Mouse (Mus musculus): ENCODE results near the gene 4930433I11Rik. TPM values are rescaled to one million over a fixed set of nuclear protein-coding genes. Genes with fewer than 3 reads are reported as not detected.
"Not testable (repeated sequence)": the region's sequence is repeated elsewhere in the genome, so short reads cannot be mapped to it uniquely, and the experiment has no call there.

Gene 4930433I11Rik
- polyA plus RNA-seq (2012; rRNA removed) (not detected in 2 replicates), polyA plus RNA-seq (2014; fragmentation: Nextera tagmentation; extraction: Ambion mirVana) (not detected in 2 replicates)

DNA sequence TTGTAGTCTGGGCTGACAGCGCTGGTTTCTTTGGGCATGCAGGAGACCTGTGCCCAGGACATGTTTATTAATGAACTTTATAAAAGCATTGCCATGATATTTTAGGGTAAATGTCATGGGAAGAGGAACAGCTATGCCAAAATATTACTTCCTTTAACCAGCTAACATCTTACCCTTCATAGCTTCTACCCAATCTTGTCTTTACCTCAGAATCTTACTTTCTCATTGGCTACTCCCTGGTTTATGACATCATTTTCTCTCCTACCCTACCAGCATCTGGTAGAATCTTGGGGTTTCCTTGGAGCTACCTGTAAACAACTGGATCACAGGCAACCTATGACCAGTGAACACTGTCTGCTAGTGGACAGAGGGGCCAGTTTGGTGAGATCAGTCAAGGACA is at the start of gene 4930433I11Rik:
Gene 4930433I11Rik (plus strand): TSS at position 301 of the 400 bp plus-strand sequence.
- WGBS (ENCODE audit: insufficient replicate concordance) = 63% methylated on average over 1 of the region's 1 CpGs
- DNase-seq (ENCODE audit: low read depth in 3 of 3, low spot score in 3 of 3) (no peak), ATAC-seq (ENCODE audit: insufficient read depth) (no peak)
- TF ChIP-seq EP300 (IDR thresholded peaks at IDR 0.05; ENCODE audit: low read depth) (no peak), CTCF (IDR thresholded peaks at IDR 0.05; ENCODE audit: low read depth) (no peak)
- Histone ChIP-seq H3K36me3 (replicated peaks; ENCODE audit: control insufficient read depth, insufficient read depth, low read depth) (no peaks in the 10 kb centered on the region), H3K9me3 (ENCODE audit: control insufficient read depth, low read length) (no peaks in the 10 kb centered on the region), H3K9ac (replicated peaks) (no peak within 1 kb of the TSS), H3K27ac (no peak within 1 kb of the TSS), H3K4me1 (replicated peaks; ENCODE audit: control insufficient read depth in 2 of 2, insufficient read depth in 2 of 2, low read length in 1 of 2) (no peaks in the 10 kb centered on the region), H3K4me2 (ENCODE audit: low read depth) (no peak within 1 kb of the TSS), H3K27me3 (ENCODE audit: control insufficient read depth, insufficient read depth, low read length) (no peaks in the 10 kb centered on the region), H3K4me3 (ENCODE audit: insufficient read depth in 1 of 2, low read depth in 2 of 2, low read length in 2 of 2) (no peak within 1 kb of the TSS)

DNA sequence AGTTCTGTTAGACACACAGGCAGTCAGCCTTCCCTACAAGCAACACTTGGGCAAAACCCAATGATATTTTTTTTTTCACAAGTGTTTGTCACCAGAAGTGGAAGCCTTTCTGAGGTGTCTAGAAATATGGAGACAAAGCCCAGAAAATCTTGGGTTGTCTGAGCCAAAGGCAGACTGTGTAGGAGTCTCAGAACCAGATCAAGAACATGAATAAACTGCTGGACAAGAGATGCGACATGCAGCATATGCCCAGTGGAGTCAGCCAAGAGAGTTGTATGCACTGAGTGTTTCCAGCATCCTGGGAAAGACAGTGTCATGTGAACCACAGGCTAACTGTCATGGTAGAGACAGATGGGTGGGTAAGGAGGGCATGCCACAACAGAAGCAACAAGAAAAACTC is 48.0 kb upstream of the 4930433I11Rik start:
- 56% methylated on average over 1 of the region's 1 CpGs for whole genome bisulfite sequencing (ENCODE audit: insufficient replicate concordance)
- H3K27ac ChIP-seq = no peak overlapping the region
- H3K4me2 ChIP-seq (ENCODE audit: low read depth) = no peak overlapping the region
- H3K36me3 ChIP-seq (replicated peaks; ENCODE audit: control insufficient read depth, insufficient read depth, low read depth) = no peaks in the 10 kb centered on the region
- DNase-seq (ENCODE audit: low read depth in 3 of 3, low spot score in 3 of 3) (no peak), ATAC-seq (ENCODE audit: insufficient read depth) (no peak)
- no peak for TF ChIP-seq EP300 (IDR thresholded peaks at IDR 0.05; ENCODE audit: low read depth)
- no peak for TF ChIP-seq CTCF (IDR thresholded peaks at IDR 0.05; ENCODE audit: low read depth)
- H3K9me3 ChIP-seq (ENCODE audit: control insufficient read depth, low read length) = no peaks in the 10 kb centered on the region
- no peak overlapping the region for H3K9ac ChIP-seq (replicated peaks)
- no peak overlapping the region for H3K4me3 ChIP-seq (ENCODE audit: insufficient read depth in 1 of 2, low read depth in 2 of 2, low read length in 2 of 2)
- H3K4me1 ChIP-seq (replicated peaks; ENCODE audit: control insufficient read depth in 2 of 2, insufficient read depth in 2 of 2, low read length in 1 of 2) = no peaks in the 10 kb centered on the region
- no peaks in the 10 kb centered on the region for H3K27me3 ChIP-seq (ENCODE audit: control insufficient read depth, insufficient read depth, low read length)

DNA sequence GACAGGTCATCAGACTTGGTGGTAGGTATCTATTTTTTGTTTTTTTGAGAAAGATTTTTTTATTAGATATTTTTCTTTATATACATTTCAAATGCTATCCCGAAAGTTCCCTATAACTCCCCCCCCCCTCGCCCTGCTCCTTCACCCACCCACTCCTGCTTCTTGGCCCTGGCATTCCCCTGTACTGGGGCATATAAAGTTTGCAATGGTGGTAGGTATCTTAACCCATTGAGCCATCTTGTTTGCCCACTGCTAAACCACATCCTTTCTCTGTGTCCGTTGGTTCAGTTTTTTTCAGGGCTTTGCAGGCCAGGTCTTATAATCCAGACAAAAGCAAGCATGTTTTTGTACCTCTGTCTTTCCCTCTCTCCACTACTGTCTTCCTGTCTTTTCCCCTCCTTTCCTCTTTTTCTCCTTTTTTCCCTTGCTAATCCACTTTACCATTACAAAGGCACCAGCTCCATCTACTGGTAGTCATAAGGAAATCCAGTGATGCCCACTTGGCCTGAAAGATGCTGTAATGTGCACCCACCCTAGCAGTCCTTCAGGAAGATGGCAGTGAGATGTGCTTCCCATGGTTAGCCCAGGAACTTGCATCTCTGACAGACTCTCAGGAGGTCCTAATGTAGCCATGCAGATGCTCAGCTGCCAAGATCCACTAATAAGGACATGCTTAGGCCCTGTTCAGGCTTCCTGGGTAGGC is 45.0 kb upstream of the 4930433I11Rik start:
- Histone ChIP-seq H3K4me1 (replicated peaks; ENCODE audit: control insufficient read depth in 2 of 2, insufficient read depth in 2 of 2, low read length in 1 of 2) (no peaks in the 10 kb centered on the region), H3K9me3 (ENCODE audit: control insufficient read depth, low read length) (no peaks in the 10 kb centered on the region), H3K27me3 (ENCODE audit: control insufficient read depth, insufficient read depth, low read length) (no peaks in the 10 kb centered on the region), H3K4me3 (ENCODE audit: insufficient read depth in 1 of 2, low read depth in 2 of 2, low read length in 2 of 2) (no peak overlapping the region), H3K4me2 (ENCODE audit: low read depth) (no peak overlapping the region), H3K36me3 (replicated peaks; ENCODE audit: control insufficient read depth, insufficient read depth, low read depth) (no peaks in the 10 kb centered on the region), H3K9ac (replicated peaks) (no peak overlapping the region), H3K27ac (no peak overlapping the region)
- no peak for DNase-seq (ENCODE audit: low read depth in 3 of 3, low spot score in 3 of 3)
- no peak for TF ChIP-seq EP300 (IDR thresholded peaks at IDR 0.05; ENCODE audit: low read depth)
- no peak for ATAC-seq (ENCODE audit: insufficient read depth)
- 32% methylated on average over 3 of the region's 3 CpGs for WGBS (ENCODE audit: insufficient replicate concordance)

DNA sequence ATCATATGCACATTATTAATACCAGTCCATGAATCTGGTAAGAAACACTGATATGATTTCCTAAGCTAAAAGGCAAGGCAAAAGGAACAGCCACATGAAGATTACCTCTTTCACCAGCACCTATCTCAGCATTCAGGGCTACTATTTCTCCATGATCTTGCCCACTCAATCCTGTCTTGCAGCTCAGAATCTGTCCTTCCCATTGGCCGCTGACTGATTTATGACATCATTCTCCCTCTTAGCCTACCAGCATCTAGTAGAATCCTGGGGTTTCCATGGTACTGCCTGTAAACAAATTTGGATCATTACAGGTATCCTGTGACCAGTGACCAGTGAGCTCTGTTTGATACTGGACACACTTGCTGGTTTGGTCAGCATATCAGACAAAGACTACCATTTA is 45.1 kb downstream of the 4930433I11Rik start, which contains the start of gene Gm4884:
Gene Gm4884 (plus strand): TSS at position 301 of the 400 bp plus-strand sequence.
- H3K4me2 ChIP-seq (ENCODE audit: low read depth); H3K27me3 ChIP-seq (ENCODE audit: control insufficient read depth, insufficient read depth, low read length); H3K36me3 ChIP-seq (replicated peaks; ENCODE audit: control insufficient read depth, insufficient read depth, low read depth); H3K9me3 ChIP-seq (ENCODE audit: control insufficient read depth, low read length); H3K4me3 ChIP-seq (ENCODE audit: insufficient read depth in 1 of 2, low read depth in 2 of 2, low read length in 2 of 2); ATAC-seq (ENCODE audit: insufficient read depth); H3K27ac ChIP-seq; H3K4me1 ChIP-seq (replicated peaks; ENCODE audit: control insufficient read depth in 2 of 2, insufficient read depth in 2 of 2, low read length in 1 of 2); DNase-seq (ENCODE audit: low read depth in 3 of 3, low spot score in 3 of 3); H3K9ac ChIP-seq (replicated peaks): not testable (repeated sequence)
- WGBS (ENCODE audit: insufficient replicate concordance) = 48% methylated on average over 1 of the region's 1 CpGs

DNA sequence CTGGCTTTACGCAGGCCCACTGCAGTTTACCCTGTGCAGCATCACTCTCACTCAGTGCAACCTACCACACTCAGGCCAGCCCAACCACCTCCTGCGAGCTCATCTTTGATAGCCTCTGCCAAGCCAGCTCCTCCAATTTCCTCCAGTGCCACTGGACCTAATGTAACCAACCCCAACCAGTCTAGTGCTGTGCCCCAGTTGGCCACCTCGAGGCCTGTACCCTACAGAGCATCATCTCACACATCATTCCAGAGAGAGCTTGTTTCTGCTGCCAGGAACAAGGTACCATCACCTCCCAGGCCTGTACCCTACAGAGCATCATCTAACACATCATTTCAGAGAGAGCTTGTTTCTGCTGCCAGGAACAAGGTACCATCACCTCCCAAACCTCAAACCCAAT is 56.7 kb downstream of the 4930433I11Rik start:
- not testable (repeated sequence) for H3K4me3 ChIP-seq (ENCODE audit: insufficient read depth in 1 of 2, low read depth in 2 of 2, low read length in 2 of 2); H3K9me3 ChIP-seq (ENCODE audit: control insufficient read depth, low read length); DNase-seq (ENCODE audit: low read depth in 3 of 3, low spot score in 3 of 3); H3K4me1 ChIP-seq (replicated peaks; ENCODE audit: control insufficient read depth in 2 of 2, insufficient read depth in 2 of 2, low read length in 1 of 2); H3K27ac ChIP-seq; H3K36me3 ChIP-seq (replicated peaks; ENCODE audit: control insufficient read depth, insufficient read depth, low read depth); H3K9ac ChIP-seq (replicated peaks); H3K4me2 ChIP-seq (ENCODE audit: low read depth); H3K27me3 ChIP-seq (ENCODE audit: control insufficient read depth, insufficient read depth, low read length); ATAC-seq (ENCODE audit: insufficient read depth)
- 40% methylated on average over 3 of the region's 3 CpGs for WGBS (ENCODE audit: insufficient replicate concordance)

Other genes starting within 250 kb of the 4930433I11Rik start
- 0.07 and 0.09 TPM in 2 replicates for gene Vstm2b, start 89.2 kb upstream of the 4930433I11Rik start, polyA plus RNA-seq (2012; rRNA removed)
- gene Vstm2b, start 89.2 kb upstream of the 4930433I11Rik start, polyA plus RNA-seq (2014; fragmentation: Nextera tagmentation; extraction: Ambion mirVana) = 0.09 TPM in 1 of 2 replicates, not detected in the other
- not detected in 2 replicates for gene Gm4884, start 45.2 kb downstream of the 4930433I11Rik start, polyA plus RNA-seq (2012; rRNA removed)
- gene Gm4884, start 45.2 kb downstream of the 4930433I11Rik start, polyA plus RNA-seq (2014; fragmentation: Nextera tagmentation; extraction: Ambion mirVana) = not detected in 2 replicates
- not detected in 2 replicates for gene Gm5592, start 166.3 kb downstream of the 4930433I11Rik start, polyA plus RNA-seq (2012; rRNA removed)
- gene Gm5592, start 166.3 kb downstream of the 4930433I11Rik start, polyA plus RNA-seq (2014; fragmentation: Nextera tagmentation; extraction: Ambion mirVana) = not detected in 2 replicates

Data from liver, embryonic 14.5 days (tissue).